Mouse (Mus musculus) subcutaneous adipose tissue, adult 2 months (tissue): Measurements from ENCODE around the gene Atp5b. TPM values are rescaled to one million over a fixed set of nuclear protein-coding genes. Genes with fewer than 3 reads are reported as not detected.

ENCODE experiments used
- polyA plus RNA-seq: library from polyadenylated mRNA; depleted of rRNA; stranded (reverse); fragments of >200 nt; gene quantifications from 2 replicates; pipeline ENCODE4 v1.2.3, GENCODE M21; 2012; ENCODE audit warnings: low replicate concordance; rRNA removed

Atp5b gene
- 3,191 and 5,020 TPM in 2 replicates for polyA plus RNA-seq

GRCm38 (mm10) chr10:128082880-128083421, at the start of gene Atp5b:
Gene Atp5b (plus strand): TSS chr10:128083273.

DNA sequence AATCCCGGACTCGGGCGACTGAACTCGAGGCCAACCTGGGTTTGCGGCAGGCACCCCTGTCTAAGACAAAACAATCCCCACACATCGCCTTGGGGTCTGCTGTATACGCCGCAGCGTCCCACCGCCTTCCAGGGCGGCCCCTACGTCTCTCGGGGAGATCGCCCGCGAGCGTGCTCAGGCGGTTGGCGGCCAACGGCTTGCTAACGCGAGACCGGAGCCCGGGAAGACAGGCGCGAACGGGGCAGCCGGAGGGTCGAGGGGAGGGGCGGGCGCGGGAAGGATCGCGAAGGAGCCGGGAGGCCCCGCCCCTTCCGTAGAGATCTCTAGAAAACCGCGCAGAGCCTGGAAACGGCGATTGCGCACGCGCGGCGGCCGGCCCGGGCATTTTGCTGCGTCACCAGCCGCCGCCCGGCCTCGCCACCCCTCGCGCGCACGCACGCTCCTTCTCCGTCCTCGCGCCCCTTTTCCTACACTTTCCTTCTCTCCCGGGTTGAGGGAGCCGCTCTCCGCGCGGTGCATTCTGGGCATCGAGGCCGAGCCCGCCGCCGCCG, 24.4 kb upstream of the Atp5b start, which contains the start of gene Ptges3:
TSS of gene Ptges3 (plus strand) at position 354 of the 551 bp plus-strand sequence.

GRCm38 (mm10) chr10:128091564-128092505, 8.8 kb downstream of the Atp5b start, which contains the start of gene Baz2a:
Gene Baz2a (plus strand): TSS chr10:128091577.

Other genes starting within 250 kb of the Atp5b start
- gene Rdh19, start 233.3 kb upstream of the Atp5b start, polyA plus RNA-seq: not detected in 2 replicates
- 0.13 TPM in 1 of 2 replicates, not detected in the other for gene Rdh16f2, start 216.8 kb upstream of the Atp5b start, polyA plus RNA-seq
- gene Rdh7, start 194.5 kb upstream of the Atp5b start, polyA plus RNA-seq: 0.58 TPM in 1 of 2 replicates, not detected in the other
- not detected in 2 replicates for gene Sdr9c7, start 184.8 kb upstream of the Atp5b start, polyA plus RNA-seq
- gene Hsd17b6, start 75.7 kb upstream of the Atp5b start, polyA plus RNA-seq: not detected in 2 replicates
- 1.9 and 7.3 TPM in 2 replicates for gene Prim1, start 68.1 kb upstream of the Atp5b start, polyA plus RNA-seq
- gene Naca, start 47.7 kb upstream of the Atp5b start, polyA plus RNA-seq: 174 and 241 TPM in 2 replicates
- gene Ptges3, start 24.3 kb upstream of the Atp5b start, polyA plus RNA-seq: 20.8 and 56.6 TPM in 2 replicates
- 30.0 and 38.7 TPM in 2 replicates for gene Baz2a, start 8.3 kb downstream of the Atp5b start, polyA plus RNA-seq
- gene Rbms2, start 97.0 kb downstream of the Atp5b start, polyA plus RNA-seq: 179 and 228 TPM in 2 replicates
- gene Gls2, start 111.2 kb downstream of the Atp5b start, polyA plus RNA-seq: 0.66 and 2.3 TPM in 2 replicates
- 12.9 and 17.8 TPM in 2 replicates for gene Spryd4, start 128.5 kb downstream of the Atp5b start, polyA plus RNA-seq
- not detected in 2 replicates for gene Mip, start 142.6 kb downstream of the Atp5b start, polyA plus RNA-seq
- 8.3 and 9.1 TPM in 2 replicates for gene Timeless, start 148.8 kb downstream of the Atp5b start, polyA plus RNA-seq
- gene Apon, start 170.8 kb downstream of the Atp5b start, polyA plus RNA-seq: 0.20 and 0.22 TPM in 2 replicates
- 0.09 and 0.77 TPM in 2 replicates for gene Apof, start 185.4 kb downstream of the Atp5b start, polyA plus RNA-seq
- 29.1 and 44.5 TPM in 2 replicates for gene Stat2, start 187.3 kb downstream of the Atp5b start, polyA plus RNA-seq
- not detected in 2 replicates for gene Il23a, start 215.5 kb downstream of the Atp5b start, polyA plus RNA-seq
- gene Pan2, start 220.1 kb downstream of the Atp5b start, polyA plus RNA-seq: 22.6 and 30.2 TPM in 2 replicates
- gene Cnpy2, start 239.2 kb downstream of the Atp5b start, polyA plus RNA-seq: 75.9 and 121 TPM in 2 replicates